Mouse (Mus musculus): Measurements from ENCODE around the gene H2-DMb1.

The H2-DMb1 gene

DNA sequence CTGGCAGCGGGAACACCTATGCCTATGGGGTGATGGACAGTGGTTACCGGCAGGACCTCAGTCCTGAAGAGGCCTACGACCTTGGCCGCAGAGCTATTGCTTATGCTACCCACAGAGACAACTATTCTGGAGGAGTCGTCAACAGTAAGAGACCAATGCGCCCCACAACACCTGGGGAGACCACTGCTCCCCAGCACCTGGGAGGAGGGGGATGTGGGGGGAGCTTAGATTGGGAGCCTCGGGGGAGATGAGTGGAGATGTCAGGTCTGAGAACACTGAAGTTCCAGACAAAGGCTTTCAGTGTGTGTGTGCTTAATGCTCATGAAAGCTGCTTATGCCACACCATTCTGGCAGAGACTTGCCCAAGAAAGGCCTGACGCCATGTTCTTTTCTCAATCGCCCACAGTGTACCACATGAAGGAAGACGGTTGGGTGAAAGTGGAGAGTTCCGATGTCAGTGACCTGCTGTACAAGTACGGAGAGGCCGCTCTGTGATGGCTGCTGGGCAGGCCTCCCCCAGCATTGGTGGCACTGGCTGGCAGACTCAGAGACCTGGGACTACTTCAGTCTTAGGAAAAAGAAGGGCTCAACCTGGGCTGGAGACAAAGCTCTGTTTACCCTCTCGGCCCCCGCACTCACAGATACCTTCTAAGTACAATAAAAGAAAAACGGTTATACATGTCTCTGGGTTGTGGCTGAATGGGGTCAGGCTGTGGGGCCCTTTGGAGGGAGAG is 48.1 kb downstream of the H2-DMb1 start:
- in situ Hi-C loops (cut with MboI; ENCODE audit: low pct_unique_long_range_greater_than_20kb in 1 of 2, low sequenced_read_pairs in 2 of 2, unreplicated experiment in 1 of 2), result loop anchor here in 1 of 2 experiments (25.0 kb wide), 1 partner anchor 586 kb away; no protein-coding TSS in a partner anchor

DNA sequence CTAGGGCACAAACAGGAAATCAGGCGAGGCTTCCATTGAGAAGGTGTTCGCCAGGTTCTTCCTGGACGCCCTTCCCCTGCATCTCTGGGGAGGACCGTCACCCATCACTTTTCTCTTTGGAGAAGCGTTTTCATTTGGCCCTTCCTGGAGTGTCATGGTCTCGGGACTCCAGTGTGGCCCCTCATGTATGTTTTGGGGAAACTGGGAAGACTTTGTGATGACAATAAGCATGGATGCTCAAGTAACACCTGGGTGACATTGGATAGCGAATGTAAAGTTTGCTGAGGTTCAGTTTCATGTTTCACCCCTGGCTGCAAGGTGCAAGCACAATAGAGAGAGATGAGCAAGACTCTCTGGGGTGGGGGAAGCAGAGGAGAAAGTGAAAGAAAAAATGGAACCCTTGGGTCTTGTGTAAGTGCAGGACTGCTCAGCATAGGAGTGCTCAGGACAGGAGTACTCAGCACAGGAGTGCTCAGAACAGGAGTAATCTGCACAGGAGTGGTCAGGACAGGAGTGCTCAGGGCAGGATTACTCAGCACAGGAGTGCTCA is 48.7 kb downstream of the H2-DMb1 start:
- in situ Hi-C loops (cut with MboI; ENCODE audit: low pct_unique_long_range_greater_than_20kb in 1 of 2, low sequenced_read_pairs in 2 of 2, unreplicated experiment in 1 of 2), result loop anchor here in 1 of 2 experiments (25.0 kb wide), 1 partner anchor 586 kb away; no protein-coding TSS in a partner anchor

DNA sequence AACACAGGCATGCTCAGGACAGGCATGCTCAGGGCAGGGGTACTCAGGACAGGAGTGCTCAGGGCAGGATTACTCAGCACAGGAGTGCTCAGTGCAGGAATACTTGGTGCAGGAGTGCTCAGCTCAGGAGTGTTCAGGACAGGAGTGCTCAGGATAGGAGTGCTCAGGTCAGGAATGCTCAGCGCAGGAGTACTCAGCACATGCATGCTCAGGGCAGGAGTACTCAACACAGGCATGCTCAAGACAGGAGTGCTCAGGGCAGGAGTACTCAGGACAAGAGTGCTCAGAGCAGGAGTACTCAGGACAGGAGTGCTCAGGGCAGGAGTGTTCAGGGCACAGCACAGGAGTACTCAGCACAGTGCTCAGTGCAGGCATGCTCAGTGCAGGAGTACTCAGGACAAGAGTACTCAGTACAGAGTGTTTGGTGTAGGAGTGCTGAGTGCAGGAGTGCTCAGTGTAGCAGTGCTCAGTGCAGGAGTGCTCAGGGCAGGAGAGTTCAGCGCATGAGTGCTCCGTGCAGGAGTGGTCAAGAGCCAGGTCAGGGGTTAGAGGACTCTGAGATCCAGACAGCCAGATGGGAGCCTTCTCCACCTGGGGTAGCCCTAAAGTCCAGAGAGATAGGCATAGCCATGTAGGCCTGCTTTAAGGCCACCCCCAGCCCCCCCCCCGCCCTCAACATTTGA is 50.0 kb downstream of the H2-DMb1 start:
- in situ Hi-C loops (cut with MboI; ENCODE audit: low pct_unique_long_range_greater_than_20kb in 1 of 2, low sequenced_read_pairs in 2 of 2, unreplicated experiment in 1 of 2), result loop anchor here in 1 of 2 experiments (25.0 kb wide), 1 partner anchor 584 kb away; no protein-coding TSS in a partner anchor

DNA sequence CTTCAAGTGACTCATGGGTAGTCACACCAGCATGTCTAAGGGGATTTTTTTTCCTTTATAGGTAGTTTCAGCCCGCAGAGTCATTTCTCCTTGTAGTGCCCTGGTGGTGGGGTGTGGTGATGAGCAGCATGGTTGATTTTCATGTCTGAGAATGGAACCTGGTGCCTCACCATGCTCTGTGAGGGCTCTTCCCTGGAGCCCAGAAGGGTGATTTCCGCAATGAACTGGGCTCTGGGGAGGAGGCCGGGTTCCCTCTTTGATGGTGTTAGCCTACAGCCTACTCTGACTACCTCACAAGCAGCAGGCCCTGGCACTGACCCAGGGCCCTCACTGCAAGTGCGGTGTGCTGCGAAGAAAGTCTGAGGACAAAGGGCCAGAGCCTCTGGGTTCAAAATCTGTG is 50.6 kb downstream of the H2-DMb1 start, which contains the start of gene Tap2:
Tap2 (plus strand) TSS at position 84 of the 400 bp plus-strand sequence.
- in situ Hi-C loops (cut with MboI; ENCODE audit: low pct_unique_long_range_greater_than_20kb in 1 of 2, low sequenced_read_pairs in 2 of 2, unreplicated experiment in 1 of 2), result loop anchor here in 1 of 2 experiments (25.0 kb wide), 1 partner anchor 584 kb away; no protein-coding TSS in a partner anchor

DNA sequence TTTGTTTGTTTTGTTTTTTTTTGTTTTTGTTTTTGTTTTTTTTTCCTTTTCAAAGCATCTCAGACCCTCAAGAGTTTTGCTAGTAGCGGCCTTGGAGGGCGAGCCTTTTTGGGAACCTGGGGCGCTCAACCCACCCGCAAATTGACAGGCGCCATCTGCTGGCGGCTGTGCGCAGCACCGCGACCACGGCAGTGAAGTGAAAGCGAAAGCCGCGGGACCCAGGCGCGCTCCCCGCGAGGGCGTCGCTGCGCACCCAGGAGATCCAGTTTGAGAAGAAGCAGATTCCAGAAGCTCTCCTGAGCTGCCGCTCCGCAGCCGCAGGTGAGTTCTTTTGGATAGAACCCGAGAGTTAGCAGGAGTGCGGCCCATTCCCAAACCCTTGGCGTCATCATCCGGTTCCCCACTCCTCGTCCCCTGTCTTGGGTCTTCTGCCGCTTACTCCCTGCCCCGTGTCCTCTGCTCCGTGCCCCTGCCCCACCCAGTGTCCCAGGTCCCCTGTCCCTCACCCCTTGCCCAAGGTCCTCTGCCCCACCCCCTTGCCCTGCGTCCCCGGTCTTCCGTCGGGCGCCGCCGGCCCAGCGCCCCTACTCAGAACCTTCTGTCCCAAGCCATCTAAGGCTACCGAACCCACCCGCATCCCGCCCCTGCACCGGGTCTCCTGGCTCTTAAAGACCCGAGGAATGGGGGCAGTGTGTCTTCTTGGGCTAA is 51.6 kb downstream of the H2-DMb1 start:
- in situ Hi-C loops (cut with MboI; ENCODE audit: low pct_unique_long_range_greater_than_20kb in 1 of 2, low sequenced_read_pairs in 2 of 2, unreplicated experiment in 1 of 2), result loop anchor here in 1 of 2 experiments (25.0 kb wide), 1 partner anchor 583 kb away; no protein-coding TSS in a partner anchor

DNA sequence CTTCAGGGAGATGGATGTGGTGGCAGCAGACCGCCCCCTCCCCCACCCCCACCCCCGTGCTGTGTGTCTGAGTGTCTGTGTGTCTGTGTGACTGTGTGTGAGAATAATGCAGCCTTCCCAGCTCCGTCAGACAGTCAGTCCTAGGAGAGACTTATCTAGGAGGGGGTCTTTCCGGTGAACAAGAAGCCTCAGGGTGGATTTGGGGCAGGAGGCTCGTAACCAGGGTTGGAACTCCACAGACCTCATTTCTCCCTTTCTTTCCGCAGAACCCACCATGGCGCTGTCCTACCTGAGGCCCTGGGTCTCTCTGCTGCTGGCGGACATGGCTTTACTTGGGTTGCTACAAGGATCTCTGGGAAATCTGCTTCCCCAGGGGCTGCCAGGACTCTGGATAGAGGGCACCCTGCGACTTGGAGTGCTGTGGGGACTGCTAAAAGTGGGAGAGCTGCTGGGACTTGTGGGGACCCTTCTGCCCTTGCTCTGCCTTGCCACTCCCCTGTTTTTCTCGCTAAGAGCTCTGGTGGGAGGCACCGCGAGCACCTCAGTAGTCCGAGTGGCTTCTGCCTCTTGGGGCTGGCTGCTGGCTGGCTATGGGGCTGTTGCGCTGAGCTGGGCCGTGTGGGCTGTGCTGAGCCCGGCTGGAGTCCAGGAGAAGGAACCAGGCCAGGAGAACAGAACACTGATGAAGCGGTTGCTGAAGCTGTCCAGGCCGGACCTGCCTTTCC is 52.3 kb downstream of the H2-DMb1 start:
- in situ Hi-C loops (cut with MboI; ENCODE audit: low pct_unique_long_range_greater_than_20kb in 1 of 2, low sequenced_read_pairs in 2 of 2, unreplicated experiment in 1 of 2), result loop anchor here in 1 of 2 experiments (25.0 kb wide), 1 partner anchor 582 kb away; no protein-coding TSS in a partner anchor

DNA sequence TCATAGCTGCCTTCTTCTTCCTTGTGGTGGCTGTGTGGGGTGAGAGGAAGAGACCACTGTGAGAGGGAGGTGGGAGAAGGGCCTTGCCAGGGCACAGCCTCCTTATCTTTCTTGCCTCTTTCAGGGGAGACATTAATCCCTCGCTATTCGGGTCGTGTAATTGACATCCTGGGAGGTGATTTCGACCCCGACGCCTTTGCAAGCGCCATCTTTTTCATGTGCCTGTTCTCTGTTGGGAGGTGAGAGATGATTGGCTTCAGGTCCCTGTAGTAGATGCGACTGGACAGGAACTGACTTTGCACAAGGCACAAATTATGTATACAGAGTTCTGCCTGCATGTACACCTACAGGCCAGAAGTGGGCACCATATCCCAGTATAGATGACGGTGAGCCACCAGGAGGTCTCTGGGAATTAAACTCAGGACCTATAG is 52.9 kb downstream of the H2-DMb1 start:
- in situ Hi-C loops (cut with MboI; ENCODE audit: low pct_unique_long_range_greater_than_20kb in 1 of 2, low sequenced_read_pairs in 2 of 2, unreplicated experiment in 1 of 2), result loop anchor here in 1 of 2 experiments (25.0 kb wide), 1 partner anchor 582 kb away; no protein-coding TSS in a partner anchor

DNA sequence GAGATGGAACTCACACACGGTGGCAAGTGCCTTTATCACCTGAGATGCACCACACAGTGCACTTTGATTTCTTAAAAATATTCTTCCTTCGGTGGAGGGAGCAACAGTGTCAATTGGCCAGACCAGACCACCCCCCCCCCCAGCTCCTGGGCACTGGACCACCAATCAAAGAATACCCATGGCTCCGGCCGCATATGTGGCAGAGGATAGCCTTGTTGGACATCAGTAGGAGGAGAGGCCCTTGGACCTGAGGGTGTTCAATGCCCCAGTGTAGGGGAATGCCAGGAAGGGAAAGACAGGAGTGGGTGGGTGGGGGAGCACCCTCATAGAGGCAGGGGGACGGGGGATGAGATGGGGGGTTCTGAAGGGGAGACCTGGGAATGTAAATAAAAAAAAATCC is 53.9 kb downstream of the H2-DMb1 start:
- in situ Hi-C loops (cut with MboI; ENCODE audit: low pct_unique_long_range_greater_than_20kb in 1 of 2, low sequenced_read_pairs in 2 of 2, unreplicated experiment in 1 of 2), result loop anchor here in 1 of 2 experiments (25.0 kb wide), 1 partner anchor 581 kb away; no protein-coding TSS in a partner anchor

DNA sequence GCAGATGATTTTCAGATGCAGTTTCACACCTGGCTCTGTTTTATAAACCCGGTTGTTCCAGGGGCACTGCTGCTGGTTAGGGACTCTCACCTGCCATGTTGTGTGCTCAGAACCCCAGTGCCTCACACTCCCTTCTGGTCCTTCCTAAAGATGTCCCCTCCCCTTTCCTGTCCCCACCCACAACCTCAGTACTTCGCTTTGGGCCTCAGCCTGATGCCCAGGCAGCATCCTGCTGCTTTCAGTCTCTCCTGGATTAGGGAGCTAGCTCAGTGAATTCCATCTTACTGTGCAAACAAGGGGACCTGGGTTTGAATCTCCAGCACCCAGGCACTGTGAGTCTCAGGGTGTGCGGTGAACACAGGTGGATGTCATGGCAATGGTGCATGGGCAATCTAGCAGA is 54.6 kb downstream of the H2-DMb1 start:
- in situ Hi-C loops (cut with MboI; ENCODE audit: low pct_unique_long_range_greater_than_20kb in 1 of 2, low sequenced_read_pairs in 2 of 2, unreplicated experiment in 1 of 2), result loop anchor here in 1 of 2 experiments (25.0 kb wide), 1 partner anchor 580 kb away; no protein-coding TSS in a partner anchor

DNA sequence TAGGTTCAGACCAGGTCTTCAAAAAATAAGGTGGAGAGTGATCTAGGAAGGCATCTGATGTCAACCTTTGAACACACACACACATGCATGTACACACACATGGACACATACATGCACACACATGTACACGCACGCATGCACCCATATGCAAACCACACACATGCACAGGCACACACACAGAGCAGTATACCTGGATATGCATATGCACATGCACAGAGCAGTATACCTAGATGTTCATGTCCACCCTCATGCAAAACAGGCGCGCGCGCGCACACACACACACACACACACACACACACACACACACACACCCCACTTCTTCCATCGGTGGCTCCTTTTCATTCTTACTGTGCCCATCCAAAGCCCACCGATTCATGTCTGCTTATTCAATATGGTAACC is 55.0 kb downstream of the H2-DMb1 start:
- in situ Hi-C loops (cut with MboI; ENCODE audit: low pct_unique_long_range_greater_than_20kb in 1 of 2, low sequenced_read_pairs in 2 of 2, unreplicated experiment in 1 of 2), result loop anchor here in 1 of 2 experiments (25.0 kb wide), 1 partner anchor 579 kb away; no protein-coding TSS in a partner anchor

DNA sequence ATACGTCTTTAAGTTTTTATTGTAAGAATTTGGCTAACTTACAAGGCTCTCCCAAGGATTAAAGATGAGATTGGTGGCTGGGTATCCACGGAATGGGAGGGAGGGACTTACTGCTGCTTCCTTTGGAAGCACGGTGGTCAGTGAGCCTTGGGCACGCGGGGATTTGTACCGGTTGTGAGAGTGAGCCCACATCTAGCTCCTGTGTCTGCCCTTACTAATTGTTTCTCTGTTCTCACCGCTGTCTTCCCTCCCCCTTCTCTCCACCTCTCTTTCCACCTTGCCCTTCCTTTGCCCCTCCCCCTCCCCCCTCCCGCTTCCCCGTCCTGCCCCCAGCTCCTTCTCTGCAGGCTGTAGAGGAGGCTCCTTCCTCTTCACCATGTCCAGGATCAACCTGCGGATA is 55.5 kb downstream of the H2-DMb1 start:
- in situ Hi-C loops (cut with MboI; ENCODE audit: low pct_unique_long_range_greater_than_20kb in 1 of 2, low sequenced_read_pairs in 2 of 2, unreplicated experiment in 1 of 2), result loop anchor here in 1 of 2 experiments (25.0 kb wide), 1 partner anchor 579 kb away; no protein-coding TSS in a partner anchor

DNA sequence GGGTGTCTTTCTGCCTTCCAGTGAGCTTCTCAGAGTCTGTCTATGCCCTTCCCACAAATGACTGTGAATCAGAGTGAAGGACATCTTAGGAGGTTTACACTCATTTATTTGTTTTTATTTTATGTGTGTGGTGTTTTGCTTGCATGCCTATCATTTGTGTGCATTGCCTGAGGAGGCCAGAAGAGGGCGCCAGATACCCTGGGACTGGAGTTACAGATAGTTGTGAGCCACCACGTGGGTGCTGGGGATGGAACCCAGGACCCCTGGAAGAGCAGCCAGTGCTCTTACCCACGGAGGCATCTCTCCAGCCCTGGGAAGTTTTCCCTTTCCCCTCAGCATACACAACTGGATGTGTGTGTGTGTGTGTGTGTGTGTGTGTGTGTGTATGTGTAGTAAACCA is 56.8 kb downstream of the H2-DMb1 start:
- in situ Hi-C loops (cut with MboI; ENCODE audit: low pct_unique_long_range_greater_than_20kb in 1 of 2, low sequenced_read_pairs in 2 of 2, unreplicated experiment in 1 of 2), result loop anchor here in 1 of 2 experiments (5.0 to 25.0 kb wide), 2 partner anchors 38 to 578 kb away; no protein-coding TSS in a partner anchor

Measured in mouse embryonic stem cell (cell line).